Mouse (Mus musculus) lung, postnatal 0 days (tissue): ENCODE data around the gene Lin54.

Experiments used
- CTCF ChIP-seq: IDR thresholded peaks from 2 replicates; pipeline ENCODE4 v1.5.1; 2016; ENCODE audit warnings: antibody characterized with exemption, mild to moderate bottlenecking
- EP300 ChIP-seq: IDR thresholded peaks from 2 replicates; pipeline ENCODE4 v1.6.1; 2016; ENCODE audit warnings: antibody characterized with exemption, mild to moderate bottlenecking, control low read depth

DNA sequence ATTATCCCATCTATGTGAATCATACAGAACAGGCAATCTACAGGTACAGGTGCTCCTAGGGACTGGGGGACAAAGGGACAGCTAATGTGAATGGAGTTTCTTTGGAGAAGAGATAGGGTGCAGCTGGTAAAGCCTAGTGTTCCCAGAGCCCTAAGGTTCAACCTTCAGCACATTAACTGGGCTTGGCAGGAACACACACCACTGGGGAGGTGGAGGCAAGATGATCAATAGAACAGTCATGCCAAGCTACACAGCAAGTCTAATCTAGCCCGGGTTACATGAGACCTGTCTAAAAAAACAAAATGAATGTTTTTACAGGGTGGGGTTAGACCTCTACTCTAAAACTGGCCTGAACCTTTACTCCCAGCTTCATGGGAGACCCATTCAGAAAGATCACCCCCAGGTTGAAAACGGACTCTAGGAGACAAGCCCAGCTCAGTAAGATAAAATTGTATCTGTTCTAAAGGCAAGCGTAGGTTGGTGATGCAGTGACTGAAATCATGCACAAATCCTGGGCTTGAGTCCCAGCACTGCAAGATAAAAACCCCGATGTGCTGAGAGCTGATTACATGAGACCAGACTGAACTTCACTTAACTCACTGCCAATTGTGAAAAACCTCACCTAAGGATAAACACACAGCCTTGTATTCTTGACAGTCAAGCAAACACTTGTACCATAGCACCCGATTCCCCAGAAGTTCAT is 72.3 kb downstream of the Lin54 start:
- TF ChIP-seq CTCF, result no peak
- TF ChIP-seq EP300, result no peak
